Mouse (Mus musculus): ENCODE results near the gene Mkrn2os.
"Not testable (repeated sequence)": the region's sequence is repeated elsewhere in the genome, so short reads cannot be mapped to it uniquely, and the experiment has no call there.

Gene Mkrn2os

GRCm38 (mm10) chr6:115592458-115592857, at the start of gene Mkrn2os:
TSS of gene Mkrn2os (minus strand) at chr6:115592576.
- DNase-seq (ENCODE audit: low read depth, low spot score): no peak

- not testable (repeated sequence) for DNase-seq (ENCODE audit: low read depth, low spot score)
Observed at GRCm38 (mm10) chr6:115638188-115638587, 45.8 kb upstream of the Mkrn2os start.

- no peak for DNase-seq (ENCODE audit: low read depth, low spot score)
Observed at GRCm38 (mm10) chr6:115634015-115634414, 41.6 kb upstream of the Mkrn2os start.

- DNase-seq (ENCODE audit: low read depth, low spot score): no peak
Observed at GRCm38 (mm10) chr6:115631056-115631795, 38.9 kb upstream of the Mkrn2os start.

GRCm38 (mm10) chr6:115626121-115626520, 33.7 kb upstream of the Mkrn2os start:
- DNase-seq (ENCODE audit: low read depth, low spot score): no peak

- no peak for DNase-seq (ENCODE audit: low read depth, low spot score)
Observed at GRCm38 (mm10) chr6:115620942-115621341, 28.6 kb upstream of the Mkrn2os start.

- no peak for DNase-seq (ENCODE audit: low read depth, low spot score)
Observed at GRCm38 (mm10) chr6:115619818-115620217, 27.4 kb upstream of the Mkrn2os start.

- no peak for DNase-seq (ENCODE audit: low read depth, low spot score)
Observed at GRCm38 (mm10) chr6:115615983-115616382, 23.6 kb upstream of the Mkrn2os start.

GRCm38 (mm10) chr6:115613793-115614192, 21.4 kb upstream of the Mkrn2os start:
- DNase-seq (ENCODE audit: low read depth, low spot score): no peak

- DNase-seq (ENCODE audit: low read depth, low spot score): no peak
Observed at GRCm38 (mm10) chr6:115610301-115610700, 17.9 kb upstream of the Mkrn2os start.

GRCm38 (mm10) chr6:115609121-115609520, 16.7 kb upstream of the Mkrn2os start:
- DNase-seq (ENCODE audit: low read depth, low spot score): no peak

- DNase-seq (ENCODE audit: low read depth, low spot score): no peak
Observed at GRCm38 (mm10) chr6:115607429-115607828, 15.1 kb upstream of the Mkrn2os start.

GRCm38 (mm10) chr6:115606461-115606860, 14.1 kb upstream of the Mkrn2os start:
- DNase-seq (ENCODE audit: low read depth, low spot score): no peak

GRCm38 (mm10) chr6:115601715-115602523, 9.5 kb upstream of the Mkrn2os start, which contains the start of gene Mkrn2:
TSS of gene Mkrn2 (plus strand) at chr6:115601902.
- DNase-seq (ENCODE audit: low read depth, low spot score): peak; percentile 52

- no peak for DNase-seq (ENCODE audit: low read depth, low spot score)
Observed at GRCm38 (mm10) chr6:115601322-115601714, 8.9 kb upstream of the Mkrn2os start.

- no peak for DNase-seq (ENCODE audit: low read depth, low spot score)
Observed at GRCm38 (mm10) chr6:115595667-115596066, 3.3 kb upstream of the Mkrn2os start.

- no peak for DNase-seq (ENCODE audit: low read depth, low spot score)
Observed at GRCm38 (mm10) chr6:115594463-115594862, 2.1 kb upstream of the Mkrn2os start.

GRCm38 (mm10) chr6:115593252-115593651, 876 bp upstream of the Mkrn2os start:
- DNase-seq (ENCODE audit: low read depth, low spot score): no peak

GRCm38 (mm10) chr6:115591692-115592359, 550 bp downstream of the Mkrn2os start:
- no peak for DNase-seq (ENCODE audit: low read depth, low spot score)

- DNase-seq (ENCODE audit: low read depth, low spot score): no peak
Observed at GRCm38 (mm10) chr6:115586321-115586720, 6.1 kb downstream of the Mkrn2os start.

GRCm38 (mm10) chr6:115584176-115584575, 8.2 kb downstream of the Mkrn2os start:
- no peak for DNase-seq (ENCODE audit: low read depth, low spot score)
